Mouse (Mus musculus): ENCODE measurements around the gene Hectd4. TPM values are rescaled to one million over a fixed set of nuclear protein-coding genes. Genes with fewer than 3 reads are reported as not detected.

Gene Hectd4
- total RNA-seq (2023): 10 to 100 TPM; 63.2 to 64.9 TPM

GRCm38 (mm10) chr5:121219980-121220731, at the start of gene Hectd4:
Hectd4 (plus strand) TSS chr5:121220219.

GRCm38 (mm10) chr5:121190836-121191583, 29.0 kb upstream of the Hectd4 start, which contains the start of gene Ptpn11:
Ptpn11 (minus strand) TSS chr5:121191397.

GRCm38 (mm10) chr5:121204132-121205089, 15.6 kb upstream of the Hectd4 start, which contains the start of gene Rpl6:
Rpl6 (plus strand) TSS chr5:121204481.

GRCm38 (mm10) chr5:121385461-121386119, 165.6 kb downstream of the Hectd4 start, which contains the start of gene Trafd1:
Trafd1 (minus strand) TSS chr5:121385632.

GRCm38 (mm10) chr5:121397187-121398145, 177.4 kb downstream of the Hectd4 start, which contains the start of gene Naa25:
Naa25 (plus strand) TSS chr5:121397936.

Other genes starting within 250 kb of the Hectd4 start
- not detected for gene Rph3a, start 210.1 kb upstream of the Hectd4 start, total RNA-seq (2023)
- gene Ptpn11, start 28.8 kb upstream of the Hectd4 start, total RNA-seq (2023): 10 to 100 TPM; 42.3 to 42.5 TPM
- 1,000 to 10,000 TPM; 2,043 to 2,125 TPM for gene Rpl6, start 15.7 kb upstream of the Hectd4 start, total RNA-seq (2023)
- gene Trafd1, start 165.4 kb downstream of the Hectd4 start, total RNA-seq (2023): 10 to 100 TPM; 41.8 to 51.2 TPM
- gene Naa25, start 177.7 kb downstream of the Hectd4 start, total RNA-seq (2023): 10 to 100 TPM; 43.3 to 44.9 TPM
- gene Tmem116, start 231.7 kb downstream of the Hectd4 start, total RNA-seq (2023): 1 to 10 TPM in 1 of 2 experiments, under 1 TPM in 1; 0.77 to 1.5 TPM
- gene Erp29, start 232.3 kb downstream of the Hectd4 start, total RNA-seq (2023): 10 to 100 TPM; 62.3 to 88.1 TPM